Comparison of ENCODE assay signal across 8 mouse cellular contexts in genomic region chr7:109615601-109616000, GRCm38 (mm10).
DNase-seq lines count a peak whose midpoint lies in the region; ATAC-seq and TF ChIP-seq lines count a peak whose summit lies in the region.

No protein-coding gene starts in this region.

- TF ChIP-seq POLR2A in testis, adult 2 months (IDR thresholded peaks at IDR 0.05; ENCODE audit: control insufficient read depth, low read depth, low read length), result no peak

- peak overlapping the region; percentile 27 for H3K4me3 ChIP-seq in testis, adult 2 months (ENCODE audit: control insufficient read depth, low read depth, low read length)
- H3K4me3 ChIP-seq in liver, embryonic 13.5 days (replicated peaks), result peak overlapping the region; percentile 43

- H3K27ac ChIP-seq in testis, adult 2 months (ENCODE audit: control insufficient read depth, insufficient read depth, low read depth, low read length), result peak overlapping the region; percentile 75
- peak overlapping the region; percentile 56; the same call in 1 of the 2 replicates for H3K27ac ChIP-seq in liver, embryonic 13.5 days

- peak overlapping the region; percentile 64 for H3K4me2 ChIP-seq in liver, embryonic 13.5 days

- H3K4me1 ChIP-seq in testis, adult 2 months (ENCODE audit: control insufficient read depth, insufficient read depth, low read length), result peaks cover 12% of the 10 kb centered on the region
- peaks cover 74% of the 10 kb centered on the region for H3K4me1 ChIP-seq in liver, embryonic 13.5 days (replicated peaks)

- 36% methylated on average over 4 of the region's 4 CpGs for WGBS in liver, embryonic 13.5 days (ENCODE audit: insufficient replicate concordance)

- H3K9ac ChIP-seq in liver, embryonic 13.5 days, result peak overlapping the region; percentile 61

- DNase-seq in cerebellum, postnatal 25 days, result peak; percentile 34 to 43
- no peak for DNase-seq in cerebellum, postnatal 4 days (ENCODE audit: low spot score in 2 of 2)
- DNase-seq in testis, postnatal 10 days (ENCODE audit: low spot score), result no peak
- DNase-seq in liver, embryonic 13.5 days, result no peak
- no peak for DNase-seq in adrenal gland, adult 2 months
- DNase-seq in spleen, postnatal 36 days (ENCODE audit: low spot score in 2 of 2), result no peak
- no peak for DNase-seq in right cerebral cortex, postnatal 14 days

- TF ChIP-seq CTCF in testis, adult 2 months (IDR thresholded peaks at IDR 0.05; ENCODE audit: control insufficient read depth, insufficient read depth, insufficient replicate concordance, low read depth, low read length), result no peak

- no peaks in the 10 kb centered on the region for H3K27me3 ChIP-seq in testis, adult 2 months (ENCODE audit: control insufficient read depth, insufficient read depth, low read length)
- no peaks in the 10 kb centered on the region for H3K27me3 ChIP-seq in liver, embryonic 13.5 days

- H3K36me3 ChIP-seq in testis, adult 2 months (ENCODE audit: control insufficient read depth, insufficient read depth, low read length), result no peaks in the 10 kb centered on the region
- no peaks in the 10 kb centered on the region for H3K36me3 ChIP-seq in liver, embryonic 13.5 days

- no peak for ATAC-seq in liver, embryonic 13.5 days (ENCODE audit: low read depth)

- no peaks in the 10 kb centered on the region for H3K9me3 ChIP-seq in liver, embryonic 13.5 days (replicated peaks)

Comparison
In these comparisons a context has a peak if more than half of its experiments do, and no peak if none do; other contexts are left out.
1. DNase-seq: peak in cerebellum, postnatal 25 days (2 of 2); none in cerebellum, postnatal 4 days (0 of 2), testis, postnatal 10 days (single experiment), liver, embryonic 13.5 days (single experiment), adrenal gland, adult 2 months (single experiment), spleen, postnatal 36 days (0 of 2) and right cerebral cortex, postnatal 14 days (single experiment).